Mouse (Mus musculus): Measurements from ENCODE around the gene Cadps2. TPM values are rescaled to one million over a fixed set of nuclear protein-coding genes. Genes with fewer than 3 reads are reported as not detected.

Gene Cadps2
- total and polyA plus RNA-seq, 3 experiments: not detected

- Histone ChIP-seq H3K9ac (ENCODE audit: insufficient read depth, low read depth) (no peak overlapping the region), H3K4me3 (replicated peaks in 1 of 3; ENCODE audit: low read depth in 2 of 3, low read length in 2 of 3, poor library complexity in 1 of 3) (no peak overlapping the region), H3K36me3 (replicated peaks in 1 of 2; ENCODE audit: control insufficient read depth in 1 of 2, insufficient read depth in 1 of 2, low read length in 1 of 2) (no peaks in the 10 kb centered on the region), H3K9me3 (replicated peaks; ENCODE audit: low read length) (peaks cover 7% of the 10 kb centered on the region), H3K4me2 (ENCODE audit: insufficient read depth, low read depth, poor library complexity, severe bottlenecking) (no peak overlapping the region), H3K79me2 (replicated peaks; ENCODE audit: control insufficient read depth, extremely low read depth, insufficient read depth, poor library complexity, severe bottlenecking) (no peaks in the 10 kb centered on the region), H3K27me3 (replicated peaks) (no peaks in the 10 kb centered on the region), H3K27ac (ENCODE audit: insufficient read depth, low read depth) (no peak overlapping the region), H3K4me1 (ENCODE audit: control insufficient read depth in 1 of 2, insufficient read depth in 2 of 2) (no peaks in the 10 kb centered on the region)
- in situ Hi-C loops (cut with MboI; ENCODE audit: low pct_ligation_motif_present, low pct_unique_long_range_greater_than_20kb, low sequenced_read_pairs) (no loop called here), dilution Hi-C loops (cut with MboI; ENCODE audit: extremely low pct_ligation_motif_present, extremely low pct_unique_long_range_greater_than_20kb, low sequenced_read_pairs) (no loop called here)
- TF ChIP-seq IRF4 (IDR thresholded peaks at IDR 0.05; ENCODE audit: low read depth, low read length) (no peak), CTCF (conservative IDR thresholded peaks at IDR 0.05 in 1 of 2, IDR thresholded peaks at IDR 0.05 in 1 of 2; ENCODE audit: low read depth in 2 of 2, low read length in 2 of 2) (no peak), RCOR1 (conservative IDR thresholded peaks at IDR 0.05; ENCODE audit: low read depth, low read length) (no peak), MEF2A (IDR thresholded peaks at IDR 0.05; ENCODE audit: borderline replicate concordance, low read depth, low read length) (no peak), MXI1 (IDR thresholded peaks at IDR 0.05; ENCODE audit: low read depth, low read length) (no peak), ELF1 (IDR thresholded peaks at IDR 0.05; ENCODE audit: low read depth, low read length) (no peak), ZMIZ1 (IDR thresholded peaks at IDR 0.05; ENCODE audit: low read depth, low read length) (no peak), KAT2A (IDR thresholded peaks at IDR 0.05; ENCODE audit: insufficient replicate concordance, low read length) (no peak), E2F4 (IDR thresholded peaks at IDR 0.05; ENCODE audit: insufficient replicate concordance, low read depth, low read length) (no peak), BHLHE40 (IDR thresholded peaks at IDR 0.05; ENCODE audit: low read depth, low read length) (no peak), ZC3H11A (IDR thresholded peaks at IDR 0.05; ENCODE audit: low read depth, low read length) (no peak), CHD2 (IDR thresholded peaks at IDR 0.05; ENCODE audit: low read length) (no peak), USF1 (IDR thresholded peaks at IDR 0.05; ENCODE audit: low read depth, low read length) (no peak), POLR2A (IDR thresholded peaks at IDR 0.05; ENCODE audit: low read depth, low read length) (no peak), POLR2AphosphoS2 (IDR thresholded peaks at IDR 0.05; ENCODE audit: low read depth, low read length) (no peak), MAZ (IDR thresholded peaks at IDR 0.05; ENCODE audit: low read depth, low read length) (no peak), MAX (IDR thresholded peaks at IDR 0.05; ENCODE audit: low read length) (no peak)
- no peak for DNase-seq (ENCODE audit: extremely low read depth)
These were observed 271.6 kb downstream of the Cadps2 start for GRCm38 (mm10) chr6:23567651-23568050.

DNA sequence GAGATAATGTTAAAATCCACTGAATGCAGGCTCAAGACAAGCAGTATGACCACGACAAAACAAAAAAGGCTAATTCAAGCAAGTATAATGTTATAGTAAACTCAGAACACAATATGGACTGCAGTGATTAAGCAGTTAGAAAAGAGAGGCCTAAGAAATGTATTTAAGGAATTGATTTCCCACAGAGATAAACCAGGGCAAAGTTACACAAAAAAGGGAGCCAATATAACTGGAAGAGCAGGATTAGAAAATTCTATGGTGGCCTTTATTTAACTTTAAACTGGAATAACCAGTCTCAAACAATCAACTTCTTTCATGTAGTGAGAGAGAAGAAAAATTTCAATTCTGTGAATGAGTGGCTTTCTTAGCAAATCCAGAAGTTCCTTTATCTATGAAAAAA lies 289.3 kb downstream of the Cadps2 start:
- Histone ChIP-seq H3K4me1 (ENCODE audit: control insufficient read depth in 1 of 2, insufficient read depth in 2 of 2) (no peaks in the 10 kb centered on the region), H3K4me3 (replicated peaks in 1 of 3; ENCODE audit: low read depth in 2 of 3, low read length in 2 of 3, poor library complexity in 1 of 3) (no peak overlapping the region), H3K4me2 (ENCODE audit: insufficient read depth, low read depth, poor library complexity, severe bottlenecking) (no peak overlapping the region), H3K27me3 (replicated peaks) (no peaks in the 10 kb centered on the region), H3K27ac (ENCODE audit: insufficient read depth, low read depth) (no peak overlapping the region), H3K79me2 (replicated peaks; ENCODE audit: control insufficient read depth, extremely low read depth, insufficient read depth, poor library complexity, severe bottlenecking) (no peaks in the 10 kb centered on the region), H3K9ac (ENCODE audit: insufficient read depth, low read depth) (no peak overlapping the region), H3K9me3 (replicated peaks; ENCODE audit: low read length) (no peaks in the 10 kb centered on the region), H3K36me3 (replicated peaks in 1 of 2; ENCODE audit: control insufficient read depth in 1 of 2, insufficient read depth in 1 of 2, low read length in 1 of 2) (no peaks in the 10 kb centered on the region)
- no peak for TF ChIP-seq UBTF (IDR thresholded peaks at IDR 0.05; ENCODE audit: low read depth, low read length)
- no peak for TF ChIP-seq MYC (IDR thresholded peaks at IDR 0.05; ENCODE audit: low read depth, low read length)
- no peak for TF ChIP-seq ZMIZ1 (IDR thresholded peaks at IDR 0.05; ENCODE audit: low read depth, low read length)
- in situ Hi-C loops (cut with MboI; ENCODE audit: low pct_ligation_motif_present, low pct_unique_long_range_greater_than_20kb, low sequenced_read_pairs): no loop called here
- no peak for DNase-seq (ENCODE audit: extremely low read depth)
- dilution Hi-C loops (cut with MboI; ENCODE audit: extremely low pct_ligation_motif_present, extremely low pct_unique_long_range_greater_than_20kb, low sequenced_read_pairs): no loop called here

Measured in CH12.LX (cell line).